Mouse (Mus musculus) kidney, embryonic 15.5 days (tissue): ENCODE measurements around the gene Gaa. TPM values are rescaled to one million over a fixed set of nuclear protein-coding genes. Genes with fewer than 3 reads are reported as not detected.

Experiments used
- ATAC-seq: fragments of 200-750 bp; cut with Nextera tagmentation; replicated peaks from 2 replicates; pipeline ENCODE4 v1.8.0; 2017; ENCODE audit warnings: moderate TSS enrichment; ENCODE audit not compliant: low FRiP score
- H3K27ac ChIP-seq: fragments of 300-500 bp; sonication (generic); 2 replicates; pipeline ENCODE4 v1.5.1; 2015; ENCODE audit warnings: mild to moderate bottlenecking, inconsistent platforms
- H3K27me3 ChIP-seq: fragments of 300-500 bp; sonication (generic); 2 replicates; pipeline ENCODE4 v1.6.1; 2015; ENCODE audit warnings: inconsistent platforms
- H3K36me3 ChIP-seq: fragments of 300-500 bp; sonication (generic); 2 replicates; pipeline ENCODE4 v1.6.1; 2015; ENCODE audit warnings: inconsistent platforms
- H3K4me1 ChIP-seq: fragments of 300-500 bp; sonication (generic); 2 replicates; pipeline ENCODE4 v1.6.1; 2015; ENCODE audit warnings: inconsistent platforms
- H3K4me2 ChIP-seq: fragments of 300-500 bp; sonication (generic); 2 replicates; pipeline ENCODE4 v1.6.1; 2015; ENCODE audit warnings: moderate library complexity, mild to moderate bottlenecking, inconsistent platforms
- H3K4me3 ChIP-seq: fragments of 300-500 bp; sonication (generic); replicated peaks from 2 replicates; pipeline ENCODE4 v1.5.1; 2015; ENCODE audit warnings: mild to moderate bottlenecking, inconsistent platforms
- H3K9ac ChIP-seq: fragments of 300-500 bp; sonication (generic); 2 replicates; pipeline ENCODE4 v1.6.1; 2015; ENCODE audit warnings: mild to moderate bottlenecking, inconsistent platforms
- H3K9me3 ChIP-seq: fragments of 300-500 bp; sonication (generic); replicated peaks from 2 replicates; pipeline ENCODE4 v1.6.1; 2016; ENCODE audit warnings: inconsistent platforms
- WGBS: fragments of 180-500 bp; shearing (Covaris S2); methylation state at CpG from one replicate; pipeline ENCODE4 v1.1.7; 2015; ENCODE audit warnings: mixed read lengths; 5-methylcytosine and 5-hydroxymethylcytosine counted together
- polyA plus RNA-seq: library from polyadenylated mRNA; unstranded; fragments of >200 nt; fragmentation: Nextera tagmentation; extraction: Ambion mirVana; gene quantifications from 2 replicates; pipeline ENCODE4 v1.2.1, GENCODE M21; 2015

Gaa gene
- 53.9 and 64.8 TPM in 2 replicates for polyA plus RNA-seq

GRCm38 (mm10) chr11:119267768-119268556 is at the start of gene Gaa:
Gene Gaa, plus strand, starts transcription at chr11:119267887.
- Histone ChIP-seq H3K4me2 (peak within 1 kb of the TSS; percentile 95), H3K9ac (peak within 1 kb of the TSS; percentile 68), H3K9me3 (no peaks in the 10 kb centered on the region), H3K36me3 (peaks cover 5% of the 10 kb centered on the region), H3K27ac (peak within 1 kb of the TSS; percentile 63; the same call in 1 of the 2 replicates), H3K4me1 (peaks cover 13% of the 10 kb centered on the region), H3K27me3 (no peaks in the 10 kb centered on the region), H3K4me3 (peak within 1 kb of the TSS; percentile 70)
- peak; percentile 75 for ATAC-seq
- WGBS = 2% methylated on average over 52 of the region's 52 CpGs

- Histone ChIP-seq H3K9ac (no peak overlapping the region), H3K27ac (peak overlapping the region; percentile 45; the same call in 1 of the 2 replicates), H3K4me1 (peaks cover 65% of the 10 kb centered on the region), H3K36me3 (no peaks in the 10 kb centered on the region), H3K4me3 (no peak overlapping the region), H3K27me3 (no peaks in the 10 kb centered on the region), H3K9me3 (no peaks in the 10 kb centered on the region), H3K4me2 (0 out of 2 replicates have a peak overlapping the region, but pooled peaks have one; percentile 7)
- 28% methylated on average over 17 of the region's 17 CpGs for WGBS
- ATAC-seq = no peak
Observed at GRCm38 (mm10) chr11:119219816-119220465, 47.7 kb upstream of the Gaa start.

- WGBS = 32% methylated on average over 10 of the region's 11 CpGs
- Histone ChIP-seq H3K27me3 (no peaks in the 10 kb centered on the region), H3K9ac (no peak overlapping the region)
Observed at GRCm38 (mm10) chr11:119221812-119222510, 45.7 kb upstream of the Gaa start.

GRCm38 (mm10) chr11:119223124-119223890 is 44.4 kb upstream of the Gaa start:
- H3K4me1 ChIP-seq = peaks cover 72% of the 10 kb centered on the region
- no peak overlapping the region for H3K4me2 ChIP-seq
- H3K9me3 ChIP-seq = no peaks in the 10 kb centered on the region
- no peak for ATAC-seq
- H3K27ac ChIP-seq = 0 out of 2 replicates have a peak overlapping the region, but pooled peaks have one; percentile 78
- H3K27me3 ChIP-seq = no peaks in the 10 kb centered on the region
- no peak overlapping the region for H3K4me3 ChIP-seq
- no peaks in the 10 kb centered on the region for H3K36me3 ChIP-seq
- WGBS = 72% methylated on average over 20 of the region's 20 CpGs
- H3K9ac ChIP-seq = no peak overlapping the region

More at GRCm38 (mm10) chr11:119221812-119222510, 45.7 kb upstream of the Gaa start:
- no peaks in the 10 kb centered on the region for H3K9me3 ChIP-seq
- ATAC-seq = peak; percentile 32; the same call in 1 of the 2 replicates
- peaks cover 63% of the 10 kb centered on the region for H3K4me1 ChIP-seq
- no peak overlapping the region for H3K4me3 ChIP-seq
- H3K27ac ChIP-seq = peak overlapping the region; percentile 78
- no peak overlapping the region for H3K4me2 ChIP-seq
- no peaks in the 10 kb centered on the region for H3K36me3 ChIP-seq

- 91% methylated on average over 6 of the region's 6 CpGs for WGBS
Observed at GRCm38 (mm10) chr11:119224926-119225325, 42.8 kb upstream of the Gaa start.

GRCm38 (mm10) chr11:119225634-119226033 is 42.1 kb upstream of the Gaa start:
- Histone ChIP-seq H3K36me3 (no peaks in the 10 kb centered on the region), H3K9me3 (no peaks in the 10 kb centered on the region), H3K9ac (no peak overlapping the region), H3K4me1 (peaks cover 71% of the 10 kb centered on the region), H3K4me2 (no peak overlapping the region), H3K4me3 (no peak overlapping the region), H3K27ac (no peak overlapping the region), H3K27me3 (peaks cover 8% of the 10 kb centered on the region; the same call in 1 of the 2 replicates)
- no peak for ATAC-seq
- 68% methylated on average over 9 of the region's 9 CpGs for WGBS

More at GRCm38 (mm10) chr11:119224926-119225325, 42.8 kb upstream of the Gaa start:
- no peak for ATAC-seq
- Histone ChIP-seq H3K4me3 (no peak overlapping the region), H3K9ac (no peak overlapping the region), H3K4me2 (no peak overlapping the region), H3K9me3 (no peaks in the 10 kb centered on the region), H3K4me1 (peaks cover 78% of the 10 kb centered on the region), H3K27me3 (peaks cover 6% of the 10 kb centered on the region; the same call in 1 of the 2 replicates), H3K27ac (no peak overlapping the region), H3K36me3 (no peaks in the 10 kb centered on the region)

- WGBS = 3% methylated on average over 12 of the region's 12 CpGs
- ATAC-seq = no peak
- Histone ChIP-seq H3K4me3 (peak overlapping the region; percentile 70), H3K9ac (peak overlapping the region; percentile 84), H3K27me3 (peaks cover 8% of the 10 kb centered on the region; the same call in 1 of the 2 replicates), H3K4me2 (peak overlapping the region; percentile 89), H3K4me1 (peaks cover 57% of the 10 kb centered on the region), H3K36me3 (no peaks in the 10 kb centered on the region), H3K27ac (0 out of 2 replicates have a peak overlapping the region, but pooled peaks have one; percentile 28), H3K9me3 (no peaks in the 10 kb centered on the region)
Observed at GRCm38 (mm10) chr11:119227591-119227990, 40.1 kb upstream of the Gaa start.

- H3K4me3 ChIP-seq = peak within 1 kb of the TSS; percentile 70
- H3K27me3 ChIP-seq = peaks cover 8% of the 10 kb centered on the region; the same call in 1 of the 2 replicates
- H3K4me2 ChIP-seq = peak within 1 kb of the TSS; percentile 89
- WGBS = 1% methylated on average over 66 of the region's 66 CpGs
- no peaks in the 10 kb centered on the region for H3K9me3 ChIP-seq
- H3K36me3 ChIP-seq = no peaks in the 10 kb centered on the region
- ATAC-seq = peak; percentile 91
- peak within 1 kb of the TSS; percentile 84 for H3K9ac ChIP-seq
- peak within 1 kb of the TSS; percentile 28; the same call in 1 of the 2 replicates for H3K27ac ChIP-seq
- peaks cover 50% of the 10 kb centered on the region for H3K4me1 ChIP-seq
Observed at GRCm38 (mm10) chr11:119228091-119228781, 39.5 kb upstream of the Gaa start, which contains the start of the genes Tbc1d16 and Ccdc40. Gene Tbc1d16, minus strand, starts transcription at chr11:119228499. Gene Ccdc40, plus strand, starts transcription at chr11:119228572.

- Histone ChIP-seq H3K27ac (peak overlapping the region; percentile 28; the same call in 1 of the 2 replicates), H3K27me3 (peaks cover 8% of the 10 kb centered on the region; the same call in 1 of the 2 replicates), H3K4me2 (peak overlapping the region; percentile 89), H3K4me1 (peaks cover 43% of the 10 kb centered on the region), H3K36me3 (no peaks in the 10 kb centered on the region), H3K4me3 (peak overlapping the region; percentile 70), H3K9me3 (no peaks in the 10 kb centered on the region), H3K9ac (peak overlapping the region; percentile 84)
- ATAC-seq = peak; percentile 77
- under 1% methylated on average over 34 of the region's 34 CpGs for WGBS
Observed at GRCm38 (mm10) chr11:119228846-119229626, 38.7 kb upstream of the Gaa start.

- Histone ChIP-seq H3K27me3 (peaks cover 3% of the 10 kb centered on the region; the same call in 1 of the 2 replicates), H3K36me3 (no peaks in the 10 kb centered on the region), H3K9me3 (no peaks in the 10 kb centered on the region), H3K4me2 (no peak overlapping the region), H3K4me3 (no peak overlapping the region), H3K9ac (no peak overlapping the region), H3K27ac (no peak overlapping the region), H3K4me1 (peaks cover 30% of the 10 kb centered on the region)
- WGBS = 97% methylated on average over 10 of the region's 10 CpGs
- no peak for ATAC-seq
Observed at GRCm38 (mm10) chr11:119234770-119235169, 32.9 kb upstream of the Gaa start.
